Mouse (Mus musculus) frontal cortex, postnatal 25 days (tissue): ENCODE results near the gene Prdm8.

Experiments used
- DNase-seq, 2 experiments: peaks; one replicate each; pipeline ENCODE4 v3.0.0; 2022; ENCODE audit warnings: low spot score in 2 of 2

The Prdm8 gene

GRCm38 (mm10) chr5:98167180-98167824, at the start of gene Prdm8:
TSS of gene Prdm8 (plus strand) at chr5:98167198.
- peak in 1 of 2 experiments; percentile 73 for DNase-seq

- DNase-seq = no peak
Observed at GRCm38 (mm10) chr5:98127074-98127473, 39.9 kb upstream of the Prdm8 start.

GRCm38 (mm10) chr5:98138545-98139296, 28.3 kb upstream of the Prdm8 start:
- DNase-seq = no peak

- no peak for DNase-seq
Observed at GRCm38 (mm10) chr5:98139297-98139660, 27.7 kb upstream of the Prdm8 start.

- DNase-seq = no peak
Observed at GRCm38 (mm10) chr5:98146895-98147294, 20.1 kb upstream of the Prdm8 start.

- no peak for DNase-seq
Observed at GRCm38 (mm10) chr5:98166116-98166515, 882 bp upstream of the Prdm8 start.

GRCm38 (mm10) chr5:98168356-98169285, 1.6 kb downstream of the Prdm8 start:
- no peak for DNase-seq

GRCm38 (mm10) chr5:98169376-98170351, 2.7 kb downstream of the Prdm8 start:
- no peak for DNase-seq

- no peak for DNase-seq
Observed at GRCm38 (mm10) chr5:98171651-98172230, 4.7 kb downstream of the Prdm8 start.

- DNase-seq = no peak
Observed at GRCm38 (mm10) chr5:98172502-98173181, 5.6 kb downstream of the Prdm8 start.

GRCm38 (mm10) chr5:98173694-98174093, 6.7 kb downstream of the Prdm8 start:
- no peak for DNase-seq

- no peak for DNase-seq
Observed at GRCm38 (mm10) chr5:98179606-98180005, 12.6 kb downstream of the Prdm8 start.

GRCm38 (mm10) chr5:98180461-98180887, 13.5 kb downstream of the Prdm8 start:
- DNase-seq = no peak

- no peak for DNase-seq
Observed at GRCm38 (mm10) chr5:98180888-98181635, 14.1 kb downstream of the Prdm8 start.

GRCm38 (mm10) chr5:98181686-98182602, 14.9 kb downstream of the Prdm8 start:
- DNase-seq = no peak

GRCm38 (mm10) chr5:98182603-98182920, 15.6 kb downstream of the Prdm8 start:
- no peak for DNase-seq

GRCm38 (mm10) chr5:98183031-98183595, 16.1 kb downstream of the Prdm8 start:
- DNase-seq = no peak

GRCm38 (mm10) chr5:98184281-98184910, 17.4 kb downstream of the Prdm8 start:
- no peak for DNase-seq
